Mouse (Mus musculus) stomach, postnatal 0 days (tissue): Measurements from ENCODE around the gene Snrpc.

Experiments
- CTCF ChIP-seq: IDR thresholded peaks from 2 replicates; pipeline ENCODE4 v1.5.1; 2016; ENCODE audit warnings: antibody characterized with exemption, low read depth, mild to moderate bottlenecking, moderate library complexity
- EP300 ChIP-seq: optimal IDR thresholded peaks from 2 replicates; pipeline ENCODE3; 2016; ENCODE audit warnings: antibody characterized with exemption

DNA sequence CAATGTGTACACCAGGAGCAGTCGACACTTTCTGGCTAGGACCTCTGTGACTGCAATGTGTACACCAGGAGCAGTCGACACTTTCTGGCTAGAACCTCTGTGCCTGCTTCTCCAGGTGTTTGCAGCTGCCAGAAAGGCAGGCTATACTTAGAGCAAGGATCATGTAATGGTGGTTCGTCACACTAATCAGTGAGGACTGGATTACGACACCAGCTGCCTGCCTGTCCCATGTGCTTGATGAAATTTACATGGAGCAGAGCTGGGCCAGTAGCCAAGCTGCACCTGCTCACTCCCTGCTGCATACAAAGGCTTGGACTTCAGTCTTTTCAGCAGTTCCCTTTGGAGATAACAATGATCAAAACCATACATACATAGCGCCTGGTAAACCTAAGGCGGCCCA is 41.2 kb upstream of the Snrpc start:
- TF ChIP-seq CTCF (no peak), EP300 (no peak)
